Mouse (Mus musculus) CH12.LX (cell line): ENCODE measurements around the gene Sptbn2. TPM values are rescaled to one million over a fixed set of nuclear protein-coding genes. Genes with fewer than 3 reads are reported as not detected.

ENCODE experiments used
- DNase-seq: peaks from one replicate; pipeline ENCODE4 v3.0.0-alpha.2; 2013; ENCODE audit errors: extremely low read depth
- H3K27ac ChIP-seq: 2 replicates; pipeline ENCODE4 v1.5.1; 2012; ENCODE audit warnings: low read depth, mild to moderate bottlenecking, control low read depth, moderate library complexity; ENCODE audit not compliant: insufficient read depth
- H3K27me3 ChIP-seq: replicated peaks from 2 replicates; pipeline ENCODE3; 2012; ENCODE audit warnings: inconsistent platforms
- H3K36me3 ChIP-seq, 2 experiments: replicated peaks in 1 of 2; 2 replicates each; pipeline versions ENCODE3 to v1.6.1; 2012; ENCODE audit warnings: inconsistent platforms in 1 of 2, low read length in 1 of 2, mild to moderate bottlenecking in 1 of 2, mixed read lengths in 1 of 2, moderate library complexity in 1 of 2; ENCODE audit not compliant: control insufficient read depth in 1 of 2, insufficient read depth in 1 of 2
- H3K4me1 ChIP-seq, 2 experiments: 2 replicates each; pipeline ENCODE4 v1.6.1; 2012; ENCODE audit warnings: inconsistent platforms in 1 of 2, moderate library complexity in 1 of 2; ENCODE audit not compliant: insufficient read depth in 2 of 2, control insufficient read depth in 1 of 2
- H3K4me2 ChIP-seq: 2 replicates; pipeline ENCODE4 v1.6.1; 2012; ENCODE audit warnings: low read depth, mild to moderate bottlenecking, control low read depth; ENCODE audit not compliant: poor library complexity, insufficient read depth, severe bottlenecking
- H3K4me3 ChIP-seq, 3 experiments: fragments of 150-350 bp in 1 of 3; sonication (generic) in 1 of 3; replicated peaks in 1 of 3; 2 replicates each; pipeline versions ENCODE3 to v1.5.1; 2011 to 2012; ENCODE audit warnings: low read depth in 2 of 3, low read length in 2 of 3, mild to moderate bottlenecking in 2 of 3, moderate library complexity in 2 of 3, control low read depth in 1 of 3, improper control_type of control experiment in 1 of 3, inconsistent platforms in 1 of 3, mixed read lengths in 1 of 3; ENCODE audit not compliant: poor library complexity in 1 of 3
- H3K79me2 ChIP-seq: replicated peaks from 2 replicates; pipeline ENCODE4 v1.6.1; 2012; ENCODE audit warnings: mild to moderate bottlenecking, moderate library complexity; ENCODE audit not compliant: control insufficient read depth, poor library complexity, insufficient read depth, severe bottlenecking; ENCODE audit errors: extremely low read depth
- H3K9ac ChIP-seq: 2 replicates; pipeline ENCODE4 v1.6.1; 2012; ENCODE audit warnings: low read depth, mild to moderate bottlenecking, control low read depth, moderate library complexity; ENCODE audit not compliant: insufficient read depth
- H3K9me3 ChIP-seq: replicated peaks from 2 replicates; pipeline ENCODE3; 2012; ENCODE audit warnings: low read length, inconsistent platforms, mixed read lengths
- BHLHE40 ChIP-seq: IDR thresholded peaks from 2 replicates; pipeline ENCODE4 v1.6.1; 2011; ENCODE audit warnings: mild to moderate bottlenecking, low read depth, low read length, improper control_type of control experiment
- CHD1 ChIP-seq: IDR thresholded peaks from 2 replicates; pipeline ENCODE4 v1.6.1; 2012; ENCODE audit warnings: low read depth, low read length, improper control_type of control experiment, inconsistent platforms
- CTCF ChIP-seq, 2 experiments: IDR thresholded peaks in 1 of 2; conservative IDR thresholded peaks in 1 of 2; 2 replicates each; pipeline ENCODE4 v1.5.1; 2011 to 2012; ENCODE audit warnings: low read depth in 2 of 2, low read length in 2 of 2, improper control_type of control experiment in 1 of 2, inconsistent platforms in 1 of 2, mild to moderate bottlenecking in 1 of 2, moderate library complexity in 1 of 2
- ELF1 ChIP-seq: IDR thresholded peaks from 2 replicates; pipeline ENCODE4 v1.6.1; 2014; ENCODE audit warnings: low read depth, mild to moderate bottlenecking, inconsistent platforms, low read length, improper control_type of control experiment
- EP300 ChIP-seq: IDR thresholded peaks from 2 replicates; pipeline ENCODE4 v1.6.1; 2011; ENCODE audit warnings: low read length, improper control_type of control experiment
- ETS1 ChIP-seq: conservative IDR thresholded peaks from 2 replicates; pipeline ENCODE4 v1.6.1; 2012; ENCODE audit warnings: low read depth, mild to moderate bottlenecking, inconsistent platforms, low read length, improper control_type of control experiment, moderate library complexity
- HCFC1 ChIP-seq: IDR thresholded peaks from 2 replicates; pipeline ENCODE4 v1.6.1; 2012; ENCODE audit warnings: low read depth, mild to moderate bottlenecking, inconsistent platforms, low read length, improper control_type of control experiment
- IRF4 ChIP-seq: IDR thresholded peaks from 2 replicates; pipeline ENCODE4 v1.6.1; 2014; ENCODE audit warnings: low read depth, mild to moderate bottlenecking, inconsistent platforms, low read length, improper control_type of control experiment
- JUND ChIP-seq: conservative IDR thresholded peaks from 2 replicates; pipeline ENCODE4 v1.6.1; 2011; ENCODE audit warnings: low read depth, low read length, improper control_type of control experiment
- KAT2A ChIP-seq: IDR thresholded peaks from 2 replicates; pipeline ENCODE4 v1.6.1; 2012; ENCODE audit warnings: low read length, improper control_type of control experiment, inconsistent platforms; ENCODE audit not compliant: insufficient replicate concordance
- MAX ChIP-seq: IDR thresholded peaks from 2 replicates; pipeline ENCODE4 v1.6.1; 2011; ENCODE audit warnings: low read length, improper control_type of control experiment
- MAZ ChIP-seq: IDR thresholded peaks from 2 replicates; pipeline ENCODE4 v1.6.1; 2012; ENCODE audit warnings: low read depth, mild to moderate bottlenecking, inconsistent platforms, low read length, improper control_type of control experiment, moderate library complexity
- MEF2A ChIP-seq: IDR thresholded peaks from 2 replicates; pipeline ENCODE4 v1.6.1; 2014; ENCODE audit warnings: low read depth, mild to moderate bottlenecking, inconsistent platforms, low read length, improper control_type of control experiment, borderline replicate concordance
- MYC ChIP-seq: IDR thresholded peaks from 2 replicates; pipeline ENCODE4 v1.6.1; 2011; ENCODE audit warnings: low read depth, mild to moderate bottlenecking, improper control_type of control experiment, low read length
- NRF1 ChIP-seq: IDR thresholded peaks from 2 replicates; pipeline ENCODE4 v1.6.1; 2014; ENCODE audit warnings: low read depth, mild to moderate bottlenecking, inconsistent platforms, low read length, improper control_type of control experiment, moderate library complexity
- PAX5 ChIP-seq: IDR thresholded peaks from 2 replicates; pipeline ENCODE4 v1.6.1; 2012; ENCODE audit warnings: low read length, inconsistent platforms, mixed read lengths
- POLR2AphosphoS2 ChIP-seq: IDR thresholded peaks from 2 replicates; pipeline ENCODE4 v1.6.1; 2011; ENCODE audit warnings: low read depth, low read length, improper control_type of control experiment
- RAD21 ChIP-seq: IDR thresholded peaks from 2 replicates; pipeline ENCODE4 v1.6.1; 2011; ENCODE audit warnings: low read depth, mild to moderate bottlenecking, low read length, improper control_type of control experiment, moderate library complexity
- RCOR1 ChIP-seq: conservative IDR thresholded peaks from 2 replicates; pipeline ENCODE4 v1.6.1; 2012; ENCODE audit warnings: low read depth, mild to moderate bottlenecking, inconsistent platforms, low read length, improper control_type of control experiment
- SMC3 ChIP-seq: IDR thresholded peaks from 2 replicates; pipeline ENCODE4 v1.6.1; 2011; ENCODE audit warnings: low read depth, low read length, improper control_type of control experiment
- TBP ChIP-seq: conservative IDR thresholded peaks from 2 replicates; pipeline ENCODE4 v1.6.1; 2011; ENCODE audit warnings: low read depth, low read length, improper control_type of control experiment
- UBTF ChIP-seq: IDR thresholded peaks from 2 replicates; pipeline ENCODE4 v1.6.1; 2012; ENCODE audit warnings: low read depth, mild to moderate bottlenecking, inconsistent platforms, low read length, improper control_type of control experiment, moderate library complexity
- ZC3H11A ChIP-seq: IDR thresholded peaks from 2 replicates; pipeline ENCODE4 v1.6.1; 2012; ENCODE audit warnings: low read depth, mild to moderate bottlenecking, inconsistent platforms, low read length, improper control_type of control experiment
- ZKSCAN1 ChIP-seq: IDR thresholded peaks from 2 replicates; pipeline ENCODE4 v1.6.1; 2012; ENCODE audit warnings: low read depth, inconsistent platforms, low read length, improper control_type of control experiment, borderline replicate concordance
- ZMIZ1 ChIP-seq: IDR thresholded peaks from 2 replicates; pipeline ENCODE4 v1.6.1; 2012; ENCODE audit warnings: low read depth, mild to moderate bottlenecking, inconsistent platforms, low read length, improper control_type of control experiment
- dilution Hi-C: fragments of 300-500 bp; cut with MboI; formaldehyde crosslinking; loops from 2 replicates; pipeline ENCODE4 v1.14.3; 2020; ENCODE audit warnings: low sequenced_read_pairs; ENCODE audit not compliant: extremely low pct_unique_long_range_greater_than_20kb, extremely low pct_ligation_motif_present
- in situ Hi-C: fragments of 300-500 bp; cut with MboI; formaldehyde crosslinking; loops from 3 replicates; pipeline ENCODE4 v1.14.3; 2019; ENCODE audit warnings: low sequenced_read_pairs, low pct_ligation_motif_present, low pct_unique_long_range_greater_than_20kb, mixed read lengths
- polyA plus RNA-seq: library from polyadenylated mRNA; unstranded; fragments of >175 nt; gene quantifications from 2 replicates; pipeline ENCODE4 v1.2.1, GENCODE M21; 2012; ENCODE audit warnings: low read depth; ENCODE audit not compliant: insufficient read length
- total RNA-seq, 2 experiments: library from RNA; depleted of rRNA; stranded (reverse); fragments of 300-350 nt in 1 of 2; fragments of >200 nt in 1 of 2; gene quantifications; 2 replicates each; pipeline ENCODE4 v1.2.3; 2012 to 2014

The Sptbn2 gene
- 2.3 and 2.7 TPM in 2 replicates for total RNA-seq (2012; rRNA removed)
- 0.08 and 0.15 TPM in 2 replicates for total RNA-seq (2014; rRNA removed)
- 0.24 and 0.72 TPM in 2 replicates for polyA plus RNA-seq

- in situ Hi-C loops: no loop called here
- H3K9ac ChIP-seq: no peak within 1 kb of the TSS
- peaks cover 1% of the 10 kb centered on the region for H3K27me3 ChIP-seq
These were observed at the start of gene Sptbn2 for GRCm38 (mm10) chr19:4711098-4711600. Gene Sptbn2, plus strand, starts transcription at chr19:4711167.

GRCm38 (mm10) chr19:4666815-4667214 lies 44.2 kb upstream of the Sptbn2 start:
- H3K36me3 ChIP-seq: no peaks in the 10 kb centered on the region
- TF ChIP-seq NRF1 (no peak), SMC3 (peak; percentile 26), JUND (no peak), EP300 (no peak), ZMIZ1 (no peak), BHLHE40 (no peak), CTCF (conservative IDR thresholded peaks at IDR 0.05 in 1 of 2, IDR thresholded peaks at IDR 0.05 in 1 of 2; ENCODE audit: low read depth in 2 of 2, low read length in 2 of 2) (peak in 1 of 2 experiments; percentile 32; a peak in 1 of 4 replicates), ELF1 (no peak), MYC (no peak), UBTF (no peak), CHD1 (no peak), TBP (no peak), ZKSCAN1 (no peak), MEF2A (no peak), IRF4 (no peak), RCOR1 (no peak), ETS1 (no peak), RAD21 (no peak; the same call in none of the 2 replicates)
- TF ChIP-seq, all 38 proteins: peak for 2
- DNase-seq: peak; percentile 3
- H3K9ac ChIP-seq: no peak overlapping the region
- H3K4me1 ChIP-seq: no peaks in the 10 kb centered on the region; a peak in 1 of 4 replicates
- H3K4me2 ChIP-seq: no peak overlapping the region
- H3K9me3 ChIP-seq: no peaks in the 10 kb centered on the region
- H3K27me3 ChIP-seq: peaks cover 12% of the 10 kb centered on the region
- no peaks in the 10 kb centered on the region for H3K79me2 ChIP-seq
- in situ Hi-C loops (no loop called here), dilution Hi-C loops (no loop called here)
- H3K4me3 ChIP-seq: no peak overlapping the region
- H3K27ac ChIP-seq: no peak overlapping the region

More at GRCm38 (mm10) chr19:4711098-4711600, at the start of gene Sptbn2:
- no peaks in the 10 kb centered on the region for H3K4me1 ChIP-seq
- no peak within 1 kb of the TSS for H3K27ac ChIP-seq
- H3K79me2 ChIP-seq: no peaks in the 10 kb centered on the region
- H3K4me2 ChIP-seq: no peak within 1 kb of the TSS
- dilution Hi-C loops: no loop called here
- H3K4me3 ChIP-seq: no peak within 1 kb of the TSS
- peaks cover 10% of the 10 kb centered on the region for H3K9me3 ChIP-seq
- no peaks in the 10 kb centered on the region for H3K36me3 ChIP-seq
- DNase-seq: no peak
- TF ChIP-seq IRF4 (no peak), MAX (no peak), TBP (no peak), HCFC1 (no peak), UBTF (no peak), NRF1 (no peak), ELF1 (no peak), MEF2A (no peak), PAX5 (no peak), BHLHE40 (no peak), MYC (no peak), RCOR1 (no peak), KAT2A (no peak), POLR2AphosphoS2 (no peak), JUND (no peak), ZC3H11A (no peak), CHD1 (no peak), MAZ (no peak), EP300 (no peak)
